Mouse (Mus musculus) heart, embryonic 16.5 days (tissue): ENCODE data around the gene 1700056E22Rik. TPM values are rescaled to one million over a fixed set of nuclear protein-coding genes. Genes with fewer than 3 reads are reported as not detected.

Experiments
- ATAC-seq: fragments of 200-750 bp; cut with Nextera tagmentation; replicated peaks from 2 replicates; pipeline ENCODE4 v1.8.0; 2017; ENCODE audit warnings: moderate number of reproducible peaks; ENCODE audit not compliant: insufficient read depth, low FRiP score; ENCODE audit errors: extremely low read depth
- H3K27ac ChIP-seq: fragments of 300-500 bp; sonication (generic); 2 replicates; pipeline ENCODE4 v1.5.1; 2014; ENCODE audit warnings: mild to moderate bottlenecking, low read length, control low read depth, moderate library complexity
- H3K27me3 ChIP-seq: fragments of 300-500 bp; sonication (generic); 2 replicates; pipeline ENCODE4 v1.6.1; 2014; ENCODE audit warnings: low read length, mixed read lengths; ENCODE audit not compliant: control insufficient read depth, insufficient read depth
- H3K36me3 ChIP-seq: fragments of 300-500 bp; sonication (generic); 2 replicates; pipeline ENCODE4 v1.6.1; 2014; ENCODE audit not compliant: control insufficient read depth, insufficient read depth
- H3K4me1 ChIP-seq: fragments of 300-500 bp; sonication (generic); 2 replicates; pipeline ENCODE4 v1.6.1; 2014; ENCODE audit warnings: low read length, mixed read lengths; ENCODE audit not compliant: control insufficient read depth, insufficient read depth
- H3K4me2 ChIP-seq: fragments of 300-500 bp; sonication (generic); 2 replicates; pipeline ENCODE4 v1.6.1; 2014; ENCODE audit warnings: low read depth, mild to moderate bottlenecking, control low read depth, low read length
- H3K4me3 ChIP-seq: fragments of 300-500 bp; sonication (generic); 2 replicates; pipeline ENCODE4 v1.5.1; 2014; ENCODE audit warnings: mild to moderate bottlenecking, control low read depth, low read length
- H3K9ac ChIP-seq: fragments of 300-500 bp; sonication (generic); 2 replicates; pipeline ENCODE4 v1.6.1; 2014; ENCODE audit warnings: low read length, control low read depth
- H3K9me3 ChIP-seq: fragments of 300-500 bp; sonication (generic); replicated peaks from 2 replicates; pipeline ENCODE4 v1.6.1; 2016; ENCODE audit warnings: low read length; ENCODE audit not compliant: control insufficient read depth
- WGBS: fragments of 180-500 bp; shearing (Covaris S2); extraction: QIAGEN DNeasy Blood & Tissue Kit; methylation state at CpG from one replicate; pipeline ENCODE4 v1.1.7; 2014; 5-methylcytosine and 5-hydroxymethylcytosine counted together
- polyA plus RNA-seq: library from polyadenylated mRNA; unstranded; fragments of >200 nt; fragmentation: Nextera tagmentation; extraction: Ambion mirVana; gene quantifications from 2 replicates; pipeline ENCODE4 v1.2.1, GENCODE M21; 2015

1700056E22Rik gene
- polyA plus RNA-seq, 1 experiment from 2014 or later: 2.2 TPM

GRCm38 (mm10) chr1:184066460-184067287 lies 32.6 kb upstream of the 1700056E22Rik start:
- Histone ChIP-seq H3K27ac (no peak overlapping the region), H3K27me3 (no peaks in the 10 kb centered on the region), H3K36me3 (peaks cover 15% of the 10 kb centered on the region), H3K9ac (no peak overlapping the region), H3K9me3 (no peaks in the 10 kb centered on the region), H3K4me3 (no peak overlapping the region), H3K4me2 (no peak overlapping the region), H3K4me1 (peaks cover 23% of the 10 kb centered on the region)
- ATAC-seq: no peak
- 73% methylated on average over 11 of the region's 11 CpGs for WGBS

GRCm38 (mm10) chr1:184065589-184066361 lies 31.7 kb upstream of the 1700056E22Rik start:
- H3K4me1 ChIP-seq: peaks cover 31% of the 10 kb centered on the region
- no peaks in the 10 kb centered on the region for H3K9me3 ChIP-seq
- no peak for ATAC-seq
- no peak overlapping the region for H3K9ac ChIP-seq
- H3K27me3 ChIP-seq: no peaks in the 10 kb centered on the region
- H3K4me2 ChIP-seq: no peak overlapping the region
- H3K27ac ChIP-seq: 0 out of 2 replicates have a peak overlapping the region, but pooled peaks have one; percentile 5
- 66% methylated on average over 13 of the region's 13 CpGs for WGBS
- no peak overlapping the region for H3K4me3 ChIP-seq
- peaks cover 15% of the 10 kb centered on the region for H3K36me3 ChIP-seq

- Histone ChIP-seq H3K27ac (peak overlapping the region; percentile 69), H3K4me2 (no peak overlapping the region), H3K9ac (peak overlapping the region; percentile 23)
Measured at GRCm38 (mm10) chr1:184064306-184064705, 30.2 kb upstream of the 1700056E22Rik start.

GRCm38 (mm10) chr1:184061901-184062300 lies 27.8 kb upstream of the 1700056E22Rik start:
- 84% methylated on average over 1 of the region's 1 CpGs for WGBS
- Histone ChIP-seq H3K27ac (peak overlapping the region; percentile 68), H3K9me3 (no peaks in the 10 kb centered on the region), H3K27me3 (no peaks in the 10 kb centered on the region), H3K4me3 (no peak overlapping the region), H3K36me3 (no peaks in the 10 kb centered on the region), H3K4me1 (peaks cover 59% of the 10 kb centered on the region), H3K9ac (no peak overlapping the region), H3K4me2 (no peak overlapping the region)
- no peak for ATAC-seq

More at GRCm38 (mm10) chr1:184064306-184064705, 30.2 kb upstream of the 1700056E22Rik start:
- Histone ChIP-seq H3K4me3 (no peak overlapping the region), H3K27me3 (no peaks in the 10 kb centered on the region), H3K36me3 (peaks cover 6% of the 10 kb centered on the region), H3K4me1 (peaks cover 44% of the 10 kb centered on the region), H3K9me3 (no peaks in the 10 kb centered on the region)
- peak; percentile 77 for ATAC-seq
- WGBS: 44% methylated on average over 7 of the region's 7 CpGs

- no peak overlapping the region for H3K9ac ChIP-seq
- H3K36me3 ChIP-seq: 0 out of 2 replicates have a peak, but pooled peaks cover 3% of the 10 kb centered on the region
- no peaks in the 10 kb centered on the region for H3K9me3 ChIP-seq
- no peak overlapping the region for H3K4me3 ChIP-seq
- 0 out of 2 replicates have a peak, but pooled peaks have one; percentile 18 for ATAC-seq
- H3K4me1 ChIP-seq: peaks cover 61% of the 10 kb centered on the region
- WGBS: 35% methylated on average over 4 of the region's 4 CpGs
- peak overlapping the region; percentile 72 for H3K27ac ChIP-seq
- no peak overlapping the region for H3K4me2 ChIP-seq
- no peaks in the 10 kb centered on the region for H3K27me3 ChIP-seq
Measured at GRCm38 (mm10) chr1:184060828-184061734, 27.0 kb upstream of the 1700056E22Rik start.

- 0 out of 2 replicates have a peak, but pooled peaks have one; percentile 19 for ATAC-seq
- Histone ChIP-seq H3K36me3 (0 out of 2 replicates have a peak, but pooled peaks cover 3% of the 10 kb centered on the region), H3K4me3 (no peak overlapping the region), H3K27me3 (no peaks in the 10 kb centered on the region), H3K27ac (peak overlapping the region; percentile 72), H3K9ac (0 out of 2 replicates have a peak overlapping the region, but pooled peaks have one; percentile 25), H3K4me2 (no peak overlapping the region), H3K9me3 (no peaks in the 10 kb centered on the region), H3K4me1 (peaks cover 55% of the 10 kb centered on the region)
- WGBS: 34% methylated on average over 9 of the region's 9 CpGs
Measured at GRCm38 (mm10) chr1:184060381-184060780, 26.3 kb upstream of the 1700056E22Rik start.

- Histone ChIP-seq H3K9ac (no peak overlapping the region), H3K27me3 (no peaks in the 10 kb centered on the region), H3K9me3 (no peaks in the 10 kb centered on the region), H3K4me1 (peaks cover 49% of the 10 kb centered on the region), H3K4me2 (no peak overlapping the region), H3K27ac (peak overlapping the region; percentile 61), H3K36me3 (0 out of 2 replicates have a peak, but pooled peaks cover 3% of the 10 kb centered on the region), H3K4me3 (no peak overlapping the region)
- 81% methylated on average over 3 of the region's 3 CpGs for WGBS
- ATAC-seq: no peak
Measured at GRCm38 (mm10) chr1:184059814-184060213, 25.7 kb upstream of the 1700056E22Rik start.

GRCm38 (mm10) chr1:184058206-184058605 lies 24.1 kb upstream of the 1700056E22Rik start:
- Histone ChIP-seq H3K9ac (0 out of 2 replicates have a peak overlapping the region, but pooled peaks have one; percentile 42), H3K4me3 (no peak overlapping the region), H3K9me3 (no peaks in the 10 kb centered on the region), H3K4me2 (no peak overlapping the region), H3K36me3 (0 out of 2 replicates have a peak, but pooled peaks cover 3% of the 10 kb centered on the region), H3K27ac (peak overlapping the region; percentile 66), H3K4me1 (peaks cover 44% of the 10 kb centered on the region), H3K27me3 (no peaks in the 10 kb centered on the region)
- 51% methylated on average over 8 of the region's 8 CpGs for WGBS
- no peak for ATAC-seq
